Mouse (Mus musculus) layer of hippocampus, postnatal 36 days (tissue): ENCODE measurements around the gene Cdc42bpg. TPM values are rescaled to one million over a fixed set of nuclear protein-coding genes. Genes with fewer than 3 reads are reported as not detected.
A peak's percentile ranks its signal among the peaks of the same experiment; 100 is the strongest.
"Not testable (repeated sequence)": the region's sequence is repeated elsewhere in the genome, so short reads cannot be mapped to it uniquely, and the experiment has no call there.

Experiments
- DNase-seq, 2 experiments: peaks; one replicate each; pipeline ENCODE4 v3.0.0; 2022
- total RNA-seq, 2 experiments: library from RNA; stranded (reverse); gene quantifications; 2 replicates each; pipeline ENCODE4 v1.2.3; 2021

The Cdc42bpg gene
- total RNA-seq, 2 experiments from 2014 or later, result 4.3 to 6.9 TPM

DNA sequence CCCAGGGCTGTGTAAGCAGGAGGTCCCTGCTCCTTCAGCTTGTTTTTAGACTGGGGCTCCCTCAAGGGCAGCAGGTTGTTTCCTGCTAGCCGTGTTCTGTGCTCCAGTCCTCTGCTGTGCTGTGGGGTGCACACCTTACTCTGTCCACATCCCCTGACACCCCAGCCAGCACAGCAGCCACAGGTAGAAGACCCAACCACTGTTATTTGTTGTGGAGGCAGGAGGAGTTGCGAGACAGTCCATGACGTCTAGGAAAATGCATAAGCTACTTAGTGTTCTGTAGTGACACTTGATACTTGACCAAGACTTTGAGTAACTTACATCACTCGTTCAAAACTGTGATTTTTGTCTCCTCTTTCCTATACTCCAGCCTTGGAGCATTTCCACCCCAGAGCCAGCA, 7.3 kb upstream of the Cdc42bpg start:
- DNase-seq, result no peak

- DNase-seq, result no peak
Observed at GRCm38 (mm10) chr19:6299450-6300267, 6.6 kb upstream of the Cdc42bpg start.

- DNase-seq, result no peak
Observed at GRCm38 (mm10) chr19:6300402-6300841, 5.8 kb upstream of the Cdc42bpg start.

- no peak for DNase-seq
Observed at GRCm38 (mm10) chr19:6302114-6302513, 4.1 kb upstream of the Cdc42bpg start.

- peak; percentile 66 to 69 for DNase-seq
Observed at GRCm38 (mm10) chr19:6302522-6302921, 3.7 kb upstream of the Cdc42bpg start.

- no peak for DNase-seq
Observed at GRCm38 (mm10) chr19:6303831-6304230, 2.4 kb upstream of the Cdc42bpg start.

GRCm38 (mm10) chr19:6304787-6305516, 1.3 kb upstream of the Cdc42bpg start:
- DNase-seq, result peak; percentile 87 to 88

DNA sequence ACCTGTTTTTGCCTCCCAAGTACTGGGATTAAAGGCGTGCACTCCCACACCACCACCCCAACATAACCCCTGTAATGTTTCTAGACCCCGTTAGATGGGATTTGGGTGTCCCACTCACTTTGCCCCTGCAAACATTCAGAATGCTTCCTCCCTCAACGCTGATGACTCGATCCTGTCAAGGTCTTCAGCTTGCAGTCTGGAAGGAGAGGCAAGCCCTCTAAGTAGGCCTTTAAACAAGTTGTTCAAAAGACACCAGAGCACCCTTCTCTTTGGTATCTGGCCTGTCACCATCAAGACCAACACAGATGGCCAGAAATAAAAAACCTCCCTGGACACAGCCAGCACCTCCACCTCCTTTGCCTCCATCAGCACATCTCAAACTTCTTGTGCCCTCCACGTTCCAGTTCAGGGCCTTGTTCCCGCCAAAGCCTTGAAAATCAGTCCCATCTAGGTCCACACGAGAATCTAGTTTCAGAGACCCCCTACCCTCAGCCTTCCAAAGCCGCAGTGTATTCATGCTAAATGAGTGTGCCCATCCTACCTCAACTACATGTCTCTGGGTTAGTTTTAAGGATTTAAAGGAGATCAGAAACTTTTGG, 640 bp upstream of the Cdc42bpg start:
- DNase-seq, result no peak

DNA sequence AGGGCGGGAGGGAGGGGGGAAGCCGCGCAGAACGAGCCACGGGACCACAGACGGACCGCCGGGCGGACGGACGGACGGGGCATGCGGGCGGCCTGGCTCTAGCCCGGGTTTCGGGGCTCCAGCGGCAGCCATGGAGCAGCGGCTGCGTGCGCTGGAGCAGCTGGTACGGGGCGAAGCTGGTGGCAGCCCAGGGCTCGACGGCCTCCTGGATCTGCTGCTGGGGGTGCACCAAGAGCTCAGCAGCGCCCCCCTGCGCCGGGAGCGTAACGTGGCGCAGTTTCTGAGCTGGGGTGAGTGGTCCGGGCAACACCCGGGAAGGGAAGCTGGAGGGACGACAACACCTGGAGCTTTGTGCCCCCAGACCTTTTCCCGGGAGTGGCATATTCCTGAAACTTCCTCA, 330 bp downstream of the Cdc42bpg start:
- no peak for DNase-seq

GRCm38 (mm10) chr19:6307733-6308531, 1.7 kb downstream of the Cdc42bpg start:
- no peak for DNase-seq

GRCm38 (mm10) chr19:6310181-6310580, 3.9 kb downstream of the Cdc42bpg start:
- no peak for DNase-seq

GRCm38 (mm10) chr19:6311783-6312182, 5.5 kb downstream of the Cdc42bpg start:
- DNase-seq, result not testable (repeated sequence)

- no peak for DNase-seq
Observed at GRCm38 (mm10) chr19:6313796-6314195, 7.5 kb downstream of the Cdc42bpg start.

DNA sequence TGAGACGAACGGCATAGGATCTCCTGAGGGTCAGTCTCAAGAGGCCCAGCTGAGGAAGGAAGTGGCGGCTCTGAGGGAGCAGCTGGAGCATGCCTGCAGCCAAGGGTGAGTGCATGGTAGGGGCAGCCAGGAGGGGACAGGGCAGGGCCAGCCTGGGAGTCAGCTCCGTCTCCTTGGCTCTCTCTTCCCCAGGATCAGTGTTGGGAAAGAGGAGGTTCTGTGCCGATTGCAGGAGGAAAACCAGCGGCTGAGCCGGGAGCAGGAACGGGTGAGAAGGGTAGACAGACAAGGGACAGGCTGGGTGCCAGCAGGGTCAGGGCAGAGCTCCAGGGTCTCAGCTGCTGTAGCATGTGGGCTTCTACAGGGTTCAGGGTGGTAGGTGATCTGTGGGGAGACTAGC, 8.3 kb downstream of the Cdc42bpg start:
- DNase-seq, result no peak

DNA sequence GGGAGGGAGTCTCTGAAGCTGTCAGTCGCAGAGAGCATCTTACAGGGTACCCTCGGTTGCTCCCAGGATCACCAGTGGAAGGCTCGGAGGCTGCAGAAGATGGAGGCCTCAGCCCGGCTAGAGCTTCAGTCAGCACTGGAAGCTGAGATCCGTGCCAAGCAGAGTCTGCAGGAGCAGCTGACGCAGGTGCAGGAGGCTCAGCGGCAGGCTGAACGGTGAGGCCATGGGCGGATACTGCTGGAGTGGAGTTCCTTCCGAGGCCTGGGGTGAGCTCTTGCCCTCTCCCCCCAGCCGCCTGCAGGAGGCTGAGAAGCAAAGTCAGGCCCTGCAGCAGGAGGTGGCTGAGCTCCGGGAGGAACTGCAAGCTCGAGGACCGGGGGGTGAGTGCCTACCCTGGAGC, 9.3 kb downstream of the Cdc42bpg start:
- DNase-seq, result no peak

DNA sequence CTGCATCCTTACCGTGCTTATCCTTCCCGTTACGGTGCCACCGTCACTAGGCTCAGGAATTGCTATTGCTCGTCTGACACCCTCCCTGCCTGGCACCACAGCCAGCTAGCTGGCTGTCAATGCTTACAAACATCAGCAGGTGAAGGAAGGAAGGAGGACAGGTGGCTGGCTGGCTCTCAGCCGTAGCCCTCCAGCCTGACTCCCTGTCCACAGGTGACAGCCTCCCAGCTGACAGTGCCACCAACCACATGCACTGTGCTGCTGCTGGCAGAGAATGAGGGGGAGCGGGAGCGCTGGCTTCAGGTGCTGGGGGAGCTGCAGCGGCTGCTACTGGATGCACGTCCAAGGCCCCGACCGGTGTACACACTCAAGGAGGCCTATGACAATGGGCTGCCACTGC, 11.9 kb downstream of the Cdc42bpg start:
- DNase-seq, result no peak

GRCm38 (mm10) chr19:6321358-6321757, 15.1 kb downstream of the Cdc42bpg start:
- DNase-seq, result no peak

DNA sequence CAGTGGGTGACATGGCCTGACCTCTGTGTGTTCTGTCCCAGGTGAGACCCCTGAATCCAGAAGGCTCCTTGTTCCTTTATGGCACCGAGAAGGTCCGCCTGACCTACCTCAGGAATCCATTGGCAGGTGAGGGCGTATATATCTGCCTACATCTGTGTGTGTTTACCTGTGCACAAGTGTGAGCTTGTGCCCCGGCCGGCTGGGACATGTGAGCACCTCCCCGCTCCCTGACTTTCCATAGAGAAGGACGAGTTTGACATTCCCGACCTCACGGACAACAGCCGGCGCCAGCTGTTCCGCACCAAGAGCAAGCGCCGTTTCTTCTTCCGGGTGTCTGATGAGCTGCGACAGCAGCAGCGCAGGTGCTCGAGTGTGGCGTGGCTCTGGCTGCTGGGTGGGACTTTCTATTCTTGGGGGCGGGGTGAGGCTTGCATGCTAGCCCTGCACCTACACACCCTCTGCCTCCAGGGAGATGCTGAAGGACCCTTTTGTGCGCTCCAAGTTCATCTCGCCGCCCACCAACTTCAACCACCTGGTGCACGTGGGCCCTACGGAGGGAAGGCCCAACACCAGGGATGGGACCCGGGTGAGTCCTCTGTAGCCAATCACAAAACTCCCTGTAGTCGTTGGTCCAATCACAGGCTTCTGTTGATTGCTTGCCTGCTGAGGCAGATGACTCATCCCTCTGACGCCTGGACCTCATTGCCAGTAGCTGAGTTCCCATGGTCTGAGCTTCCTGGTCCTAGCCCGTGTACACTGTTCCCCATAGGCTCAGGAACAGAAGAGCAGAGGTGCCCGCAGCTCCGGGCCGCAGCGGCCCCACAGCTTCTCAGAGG, 15.7 kb downstream of the Cdc42bpg start:
- DNase-seq, result no peak

DNA sequence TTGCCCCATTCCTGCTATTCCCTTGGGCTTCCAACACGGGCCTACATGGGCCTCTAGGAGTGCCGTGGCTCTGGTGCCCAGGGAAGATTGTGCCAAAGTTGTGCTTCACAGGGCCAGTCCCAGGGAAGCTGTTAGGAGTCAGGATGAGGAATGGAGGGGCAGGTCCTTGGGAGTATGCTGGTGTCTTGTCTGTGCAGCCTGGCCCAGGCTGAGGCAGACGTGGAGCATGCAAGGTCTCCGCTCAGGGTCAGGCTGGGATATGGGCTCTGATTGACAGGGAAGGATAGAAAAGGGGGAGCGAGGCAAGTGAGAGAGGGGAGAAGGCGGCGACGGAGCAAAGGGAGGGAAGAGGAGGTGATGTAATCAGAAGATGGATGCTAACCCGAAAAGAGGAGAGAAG, 18.5 kb downstream of the Cdc42bpg start:
- DNase-seq, result no peak

DNA sequence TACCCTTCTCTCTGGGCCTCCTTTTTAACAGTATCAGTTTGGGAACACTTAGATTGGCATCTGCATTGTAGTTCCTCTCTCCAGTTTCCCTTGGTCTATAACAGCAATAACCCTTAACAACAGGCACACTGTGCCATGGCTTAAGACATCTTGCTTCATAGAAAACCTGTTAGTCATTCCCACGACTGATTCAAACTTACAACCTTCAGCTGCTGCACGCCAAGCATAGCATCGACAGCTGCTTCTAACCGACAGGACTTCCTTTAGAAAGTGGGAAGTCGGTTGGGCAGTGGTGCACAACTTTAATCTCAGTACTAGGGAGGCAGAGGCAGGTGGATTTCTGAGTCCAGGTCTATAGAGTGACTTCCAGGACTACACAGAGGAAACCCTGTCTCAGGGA, 24.9 kb downstream of the Cdc42bpg start:
- DNase-seq, result no peak

DNA sequence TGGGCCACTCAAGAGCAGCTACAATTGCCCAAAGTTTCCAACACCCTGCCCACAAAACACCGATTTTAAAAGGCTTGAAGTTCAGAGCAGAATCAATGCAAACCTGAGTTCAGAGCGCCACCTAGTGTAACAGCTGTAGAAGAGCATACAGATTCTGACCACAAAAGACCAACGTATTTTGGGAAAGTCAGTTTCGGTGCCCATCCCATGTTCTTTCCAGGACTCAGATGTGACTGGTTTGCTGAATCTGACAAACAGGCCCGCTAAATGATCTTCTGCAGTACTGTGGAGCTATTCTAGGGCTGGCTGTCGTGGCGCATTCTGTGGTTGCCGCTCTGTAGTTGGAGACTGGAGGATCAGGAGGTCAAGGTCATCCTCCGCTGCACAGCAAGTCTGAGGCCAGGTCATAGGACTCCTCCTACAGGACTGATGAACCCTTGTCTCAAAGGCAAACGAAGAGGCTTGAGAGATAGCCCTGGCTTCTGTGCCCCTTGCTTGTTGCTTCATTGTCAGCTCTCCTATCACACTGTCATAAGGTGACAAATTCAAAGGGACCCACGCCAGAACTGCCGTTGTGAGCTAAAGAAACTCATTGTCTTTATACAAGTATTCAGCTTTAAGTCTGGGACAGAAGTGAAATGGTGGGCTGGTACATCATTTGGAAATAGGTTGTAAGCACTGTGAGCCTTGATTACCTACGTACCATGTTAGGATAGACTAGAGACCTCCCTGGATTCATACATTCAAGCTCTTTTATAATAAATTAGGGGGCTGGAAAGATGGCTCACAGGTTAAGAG, 25.7 kb downstream of the Cdc42bpg start:
- DNase-seq, result peak in 1 of 2 experiments; percentile 61
